Mouse (Mus musculus) ES-E14 (cell line): ENCODE measurements at regions not wholly inside any gene's neighbourhood (a gene's known extent, or its start where the extent isn't known, plus 50 kb on each side); places are given as distances from the start of the nearest gene placed in this dataset.

ENCODE experiments used
- DNase-seq: peaks from one replicate; pipeline ENCODE4 v3.0.0-alpha.2; 2013; ENCODE audit warnings: low read depth, low spot score
- H3K27ac ChIP-seq: 2 replicates; pipeline ENCODE4 v1.5.1; 2012; ENCODE audit warnings: low read depth, mild to moderate bottlenecking, low read length, moderate library complexity, mixed read lengths; ENCODE audit not compliant: poor library complexity, insufficient read depth, severe bottlenecking
- H3K36me3 ChIP-seq: 2 replicates; pipeline ENCODE4 v1.6.1; 2012; ENCODE audit warnings: mild to moderate bottlenecking, low read length, moderate library complexity, mixed read lengths; ENCODE audit not compliant: control insufficient read depth, poor library complexity, insufficient read depth, severe bottlenecking
- H3K4me1 ChIP-seq, 2 experiments: fragments of 150-350 bp in 1 of 2; sonication (generic) in 1 of 2; 2 replicates each; pipeline ENCODE4 v1.6.1; 2012; ENCODE audit warnings: low read length in 2 of 2, mild to moderate bottlenecking in 1 of 2, mixed read lengths in 1 of 2; ENCODE audit not compliant: control insufficient read depth in 2 of 2, insufficient read depth in 2 of 2, poor library complexity in 1 of 2
- H3K4me3 ChIP-seq, 2 experiments: fragments of 150-350 bp in 1 of 2; sonication (generic) in 1 of 2; 2 replicates each; pipeline ENCODE4 v1.5.1; 2012; ENCODE audit warnings: low read length in 2 of 2, low read depth in 1 of 2, mild to moderate bottlenecking in 1 of 2, mixed read lengths in 1 of 2; ENCODE audit not compliant: insufficient read depth in 1 of 2, poor library complexity in 1 of 2, severe bottlenecking in 1 of 2
- H3K9ac ChIP-seq: 2 replicates; pipeline ENCODE4 v1.6.1; 2012; ENCODE audit warnings: low read depth, mild to moderate bottlenecking, low read length, mixed read lengths; ENCODE audit not compliant: poor library complexity, insufficient read depth, severe bottlenecking
- H3K9me3 ChIP-seq: fragments of 150-350 bp; sonication (generic); 2 replicates; pipeline ENCODE4 v1.6.1; 2012; ENCODE audit warnings: low read depth, mild to moderate bottlenecking, low read length; ENCODE audit not compliant: control insufficient read depth, insufficient read depth
- CHD2 ChIP-seq: IDR thresholded peaks from 2 replicates; pipeline ENCODE4 v1.6.1; 2014; ENCODE audit warnings: mild to moderate bottlenecking, low read depth, low read length, inconsistent platforms
- HCFC1 ChIP-seq: IDR thresholded peaks from 2 replicates; pipeline ENCODE4 v1.6.1; 2012; ENCODE audit warnings: low read length, inconsistent platforms, borderline replicate concordance; ENCODE audit not compliant: insufficient read depth
- MAFK ChIP-seq: IDR thresholded peaks from 2 replicates; pipeline ENCODE4 v1.6.1; 2014; ENCODE audit warnings: mild to moderate bottlenecking, low read depth, low read length, inconsistent platforms; ENCODE audit not compliant: insufficient read depth
- ZC3H11A ChIP-seq: IDR thresholded peaks from 2 replicates; pipeline ENCODE4 v1.6.1; 2012; ENCODE audit warnings: low read depth, mild to moderate bottlenecking, inconsistent platforms, low read length, borderline replicate concordance
- ZNF384 ChIP-seq: IDR thresholded peaks from 2 replicates; pipeline ENCODE4 v1.6.1; 2012; ENCODE audit warnings: low read depth, low read length, inconsistent platforms
- in situ Hi-C, 2 experiments: fragments of 600-800 bp; cut with MboI; formaldehyde crosslinking; loops; one replicate each; pipeline ENCODE4 v1.15.1; 2025; ENCODE audit warnings: low sequenced_read_pairs in 2 of 2, inconsistent platforms in 1 of 2; ENCODE audit not compliant: unreplicated experiment in 2 of 2

- in situ Hi-C loops: no loop called here
- Histone ChIP-seq H3K4me1 (peaks cover 2 to 17% of the 10 kb centered on the region in 2 experiments; a peak in 3 of 4 replicates), H3K36me3 (no peaks in the 10 kb centered on the region), H3K9me3 (no peaks in the 10 kb centered on the region), H3K9ac (no peak overlapping the region), H3K4me3 (no peak overlapping the region), H3K27ac (no peak overlapping the region)
- no peak for DNase-seq
- TF ChIP-seq ZC3H11A: no peak
- no peak for TF ChIP-seq MAFK
- TF ChIP-seq CHD2: no peak
- TF ChIP-seq HCFC1: no peak
- TF ChIP-seq ZNF384: no peak
These were observed 341.5 kb downstream of the Gadd45g start for GRCm38 (mm10) chr13:52187841-52188604.

- Histone ChIP-seq H3K4me1 (peaks cover 2 to 23% of the 10 kb centered on the region in 2 experiments; a peak in 3 of 4 replicates), H3K27ac (no peak overlapping the region), H3K36me3 (no peaks in the 10 kb centered on the region), H3K9ac (no peak overlapping the region), H3K4me3 (no peak overlapping the region), H3K9me3 (no peaks in the 10 kb centered on the region)
- TF ChIP-seq ZC3H11A: no peak
- no peak for TF ChIP-seq HCFC1
- no peak for TF ChIP-seq CHD2
- TF ChIP-seq MAFK: no peak
- TF ChIP-seq ZNF384: no peak
- DNase-seq: no peak
- in situ Hi-C loops: no loop called here
These were observed 342.1 kb downstream of the Gadd45g start for GRCm38 (mm10) chr13:52188605-52189003.

- no peaks in the 10 kb centered on the region for H3K36me3 ChIP-seq
- no peak overlapping the region for H3K9ac ChIP-seq
- H3K9me3 ChIP-seq: no peaks in the 10 kb centered on the region
- DNase-seq: peak; percentile 54
- in situ Hi-C loops: no loop called here
- peak overlapping the region; percentile 46 for H3K27ac ChIP-seq
- no peak overlapping the region for H3K4me3 ChIP-seq
- peaks cover 2 to 23% of the 10 kb centered on the region in 2 experiments; a peak in 3 of 4 replicates for H3K4me1 ChIP-seq
- TF ChIP-seq ZNF384 (peak; percentile 96), MAFK (no peak), ZC3H11A (no peak)
These were observed 341.6 kb downstream of the Diras2 start for GRCm38 (mm10) chr13:52189382-52189923.

GRCm38 (mm10) chr13:52190256-52190655 lies 340.8 kb downstream of the Diras2 start:
- in situ Hi-C loops: no loop called here
- no peak overlapping the region for H3K9ac ChIP-seq
- H3K4me1 ChIP-seq: peaks cover 2 to 23% of the 10 kb centered on the region in 2 experiments; a peak in 3 of 4 replicates
- no peak overlapping the region for H3K4me3 ChIP-seq
- no peak for DNase-seq
- no peaks in the 10 kb centered on the region for H3K36me3 ChIP-seq
- no peaks in the 10 kb centered on the region for H3K9me3 ChIP-seq
- TF ChIP-seq ZC3H11A (no peak), MAFK (no peak), ZNF384 (no peak), CHD2 (no peak), HCFC1 (no peak)
- H3K27ac ChIP-seq: no peak overlapping the region
